Mouse (Mus musculus) lung, postnatal 4 days (tissue): ENCODE data around the gene Gramd4.
"Not testable (repeated sequence)": the region's sequence is repeated elsewhere in the genome, so short reads cannot be mapped to it uniquely, and the experiment has no call there.

Experiments used
- DNase-seq, 2 experiments: peaks; one replicate each; pipeline ENCODE4 v3.0.0; 2021

Gramd4 gene

GRCm38 (mm10) chr15:86051878-86052478 lies 5.5 kb upstream of the Gramd4 start:
- no peak for DNase-seq

- peak; percentile 73 to 83 for DNase-seq
Observed at GRCm38 (mm10) chr15:86053890-86054536, 3.5 kb upstream of the Gramd4 start.

DNA sequence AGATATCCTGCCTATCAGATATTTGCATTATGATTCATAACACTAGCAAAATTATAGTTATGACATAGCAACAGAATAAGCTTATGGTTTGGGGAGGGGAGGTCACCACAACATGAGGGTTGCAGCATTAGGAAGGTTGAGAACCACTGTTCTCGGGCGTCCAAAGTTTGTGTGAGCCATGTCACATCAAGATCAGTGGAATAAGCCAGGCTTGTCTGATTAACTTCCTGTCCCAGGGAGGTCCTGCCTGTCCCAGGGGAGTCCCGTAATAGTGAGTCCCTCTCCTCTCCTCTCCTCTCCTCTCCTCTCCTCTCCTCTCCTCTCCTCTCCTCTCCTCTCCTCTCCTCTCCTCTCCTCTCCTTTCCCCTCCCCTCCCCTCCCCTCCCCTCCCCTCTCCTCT lies 2.6 kb upstream of the Gramd4 start:
- not testable (repeated sequence) for DNase-seq

DNA sequence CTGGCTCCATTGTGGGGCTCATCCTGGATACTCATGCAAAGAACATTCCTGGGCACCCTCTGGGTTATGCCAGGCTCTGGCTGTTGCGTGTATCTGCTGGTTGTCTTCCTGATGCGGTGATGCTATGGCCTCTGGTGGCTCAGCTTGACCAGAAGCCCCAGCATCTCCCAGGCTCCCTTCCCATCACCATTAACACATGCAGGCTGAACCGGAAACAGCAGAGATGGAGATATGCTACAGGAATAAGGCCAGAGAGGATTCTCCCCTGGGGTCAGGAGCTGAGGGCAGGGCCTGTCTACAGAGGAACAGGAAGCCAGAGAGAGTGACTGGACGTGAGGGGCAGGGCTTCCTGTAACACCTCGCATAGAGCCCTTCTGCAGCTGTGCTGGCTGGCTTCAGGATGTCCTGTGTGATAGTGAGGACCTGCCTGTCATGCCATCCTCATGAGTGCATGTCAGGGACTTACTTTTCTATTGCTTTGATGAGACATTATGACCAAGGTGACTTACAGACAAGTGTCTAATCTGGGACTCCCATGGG lies 1.2 kb upstream of the Gramd4 start:
- DNase-seq: peak in 1 of 2 experiments; percentile 62

GRCm38 (mm10) chr15:86057908-86058307 lies 413 bp downstream of the Gramd4 start:
- no peak for DNase-seq

DNA sequence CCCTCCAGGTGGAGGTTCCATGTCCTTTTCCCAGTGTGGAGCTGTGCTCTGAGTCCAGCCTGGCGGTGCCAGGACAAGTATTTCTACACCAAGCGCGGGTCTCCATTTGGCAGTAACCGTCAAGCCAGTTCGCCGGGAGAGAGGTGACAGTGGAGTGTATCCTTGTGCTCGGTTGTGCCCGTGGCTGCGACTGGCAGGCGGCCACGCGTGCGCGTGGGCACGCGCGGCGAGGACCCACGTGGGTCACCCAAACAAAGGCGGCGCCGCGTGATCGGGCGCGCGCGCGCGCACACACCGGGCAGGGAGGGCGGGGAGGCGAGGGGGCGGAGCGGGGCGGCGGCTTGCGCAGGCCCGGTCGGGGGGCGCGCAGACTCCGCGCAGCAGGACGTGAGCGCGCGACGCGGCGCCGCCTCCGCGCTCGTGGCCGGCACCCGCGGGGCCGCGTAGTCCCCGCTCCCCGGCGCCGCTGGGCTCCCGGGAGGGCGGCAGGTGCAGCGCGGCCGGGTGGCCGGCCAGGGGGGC lies 960 bp downstream of the Gramd4 start:
- peak; percentile 86 to 93 for DNase-seq

DNA sequence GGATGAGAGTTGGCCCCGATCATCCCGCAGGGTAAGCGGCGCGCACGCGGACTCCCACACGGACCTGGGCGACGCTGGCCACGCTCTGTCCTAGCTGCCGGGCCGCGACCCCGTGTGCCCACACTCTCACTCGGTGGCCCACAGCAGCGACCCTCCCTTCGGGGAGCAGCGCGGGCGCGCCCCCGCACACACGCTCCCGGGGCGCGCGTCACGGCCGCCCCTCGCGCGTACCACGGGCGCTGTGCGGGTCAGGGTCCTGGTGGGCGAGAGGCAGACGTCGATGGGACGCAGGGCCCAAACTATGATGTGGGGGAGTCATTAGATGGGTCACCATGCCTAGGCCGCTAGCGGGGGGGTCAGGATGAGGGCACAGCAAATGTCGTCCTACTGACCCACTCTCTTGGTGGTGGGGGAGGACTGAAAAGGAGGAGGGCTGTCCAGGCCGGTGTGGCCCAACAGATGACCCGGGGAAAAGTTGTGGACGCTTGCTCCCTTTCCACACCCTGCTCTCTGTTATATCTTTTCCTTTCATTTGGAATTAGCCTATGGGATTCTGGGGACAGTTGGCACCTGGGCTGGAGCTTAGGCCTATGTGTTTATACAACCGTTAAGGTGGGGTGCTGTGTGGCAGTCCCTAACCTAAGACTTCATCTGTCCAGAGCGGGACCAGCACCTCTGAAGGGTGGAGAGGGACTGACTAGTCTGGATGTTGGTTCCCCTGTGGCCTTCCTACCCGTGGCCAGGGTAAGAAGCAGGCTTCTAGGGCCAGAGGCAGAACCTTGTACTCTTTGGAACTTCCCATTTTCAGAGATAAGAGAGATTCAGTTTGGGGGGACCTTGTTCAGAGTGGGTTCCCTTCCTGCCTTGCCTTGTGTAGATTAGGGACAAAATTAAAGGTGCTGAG lies 1.7 kb downstream of the Gramd4 start:
- peak in 1 of 2 experiments; percentile 46 for DNase-seq

GRCm38 (mm10) chr15:86059835-86060380 lies 2.4 kb downstream of the Gramd4 start:
- no peak for DNase-seq

- no peak for DNase-seq
Observed at GRCm38 (mm10) chr15:86060581-86060980, 3.1 kb downstream of the Gramd4 start.

DNA sequence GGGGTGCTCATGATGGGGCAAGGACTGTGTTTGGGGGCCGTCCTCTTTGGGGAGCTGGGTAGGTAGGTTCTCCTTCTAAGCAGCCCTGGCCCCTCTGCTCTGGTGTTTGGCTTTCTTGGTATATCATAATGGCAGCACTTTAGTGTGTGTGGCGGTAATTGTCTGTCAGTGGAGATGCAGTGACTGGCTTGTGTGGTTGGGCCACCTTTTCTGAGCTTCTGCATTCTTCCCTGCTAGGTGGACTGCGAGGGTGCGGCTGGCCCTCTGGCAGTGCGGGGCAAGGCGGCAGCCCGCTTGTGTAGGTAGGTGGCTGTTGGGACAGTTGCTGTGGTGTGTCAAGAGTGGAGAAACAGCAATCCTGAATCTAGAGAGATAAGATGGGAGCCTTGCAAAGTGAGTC lies 3.7 kb downstream of the Gramd4 start:
- no peak for DNase-seq

DNA sequence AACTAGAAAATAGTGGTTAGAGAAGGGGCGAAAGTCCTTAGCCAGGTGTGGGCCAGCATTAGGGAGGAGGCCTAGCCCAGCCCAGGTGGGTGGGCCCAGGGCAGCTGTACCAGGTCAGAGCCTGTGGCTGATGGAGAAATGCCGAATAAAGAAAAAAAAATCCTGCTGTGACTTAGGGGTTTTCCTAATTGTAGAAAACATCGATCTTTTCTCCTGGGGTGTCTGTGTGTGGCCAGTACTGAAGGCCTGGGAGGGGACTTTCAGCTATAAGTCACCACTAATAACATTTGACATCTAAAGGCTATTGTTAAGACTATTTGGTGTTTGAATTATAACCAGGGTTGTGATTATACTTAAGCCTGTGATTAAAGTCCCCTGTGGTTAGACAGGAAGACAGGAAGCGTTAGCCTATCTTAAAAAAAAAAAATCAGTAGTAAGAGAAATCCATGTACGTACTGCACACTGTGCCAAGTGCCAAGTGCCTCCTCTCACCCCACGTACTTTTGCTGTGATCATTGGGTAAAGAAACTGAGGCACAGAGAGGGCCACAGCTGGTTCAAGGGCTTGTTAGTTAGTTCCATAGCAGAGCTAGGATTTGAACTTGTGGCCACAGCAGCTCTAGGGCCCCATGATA lies 4.5 kb downstream of the Gramd4 start:
- no peak for DNase-seq

GRCm38 (mm10) chr15:86064191-86064849 lies 6.8 kb downstream of the Gramd4 start:
- DNase-seq: no peak

DNA sequence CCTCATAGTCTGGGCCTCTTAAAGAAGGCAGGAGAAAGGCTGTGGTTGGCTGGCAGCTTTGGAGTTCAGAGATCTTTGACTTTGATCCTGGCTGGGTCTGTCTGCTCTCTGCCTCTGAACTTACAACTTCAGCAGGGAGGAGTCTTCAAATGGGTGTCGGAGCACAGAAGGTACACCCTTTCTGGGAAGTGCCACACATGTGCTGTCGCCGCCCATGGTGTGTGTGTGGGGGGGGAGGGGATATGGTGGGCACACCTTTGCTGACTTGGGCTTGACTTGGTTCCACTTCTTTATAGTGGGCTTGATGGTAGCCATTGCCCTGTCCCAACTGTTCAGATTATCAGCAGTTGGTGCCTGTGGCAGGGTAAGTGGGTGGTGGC lies 7.3 kb downstream of the Gramd4 start:
- DNase-seq: no peak

GRCm38 (mm10) chr15:86065367-86065766 lies 7.9 kb downstream of the Gramd4 start:
- DNase-seq: no peak

DNA sequence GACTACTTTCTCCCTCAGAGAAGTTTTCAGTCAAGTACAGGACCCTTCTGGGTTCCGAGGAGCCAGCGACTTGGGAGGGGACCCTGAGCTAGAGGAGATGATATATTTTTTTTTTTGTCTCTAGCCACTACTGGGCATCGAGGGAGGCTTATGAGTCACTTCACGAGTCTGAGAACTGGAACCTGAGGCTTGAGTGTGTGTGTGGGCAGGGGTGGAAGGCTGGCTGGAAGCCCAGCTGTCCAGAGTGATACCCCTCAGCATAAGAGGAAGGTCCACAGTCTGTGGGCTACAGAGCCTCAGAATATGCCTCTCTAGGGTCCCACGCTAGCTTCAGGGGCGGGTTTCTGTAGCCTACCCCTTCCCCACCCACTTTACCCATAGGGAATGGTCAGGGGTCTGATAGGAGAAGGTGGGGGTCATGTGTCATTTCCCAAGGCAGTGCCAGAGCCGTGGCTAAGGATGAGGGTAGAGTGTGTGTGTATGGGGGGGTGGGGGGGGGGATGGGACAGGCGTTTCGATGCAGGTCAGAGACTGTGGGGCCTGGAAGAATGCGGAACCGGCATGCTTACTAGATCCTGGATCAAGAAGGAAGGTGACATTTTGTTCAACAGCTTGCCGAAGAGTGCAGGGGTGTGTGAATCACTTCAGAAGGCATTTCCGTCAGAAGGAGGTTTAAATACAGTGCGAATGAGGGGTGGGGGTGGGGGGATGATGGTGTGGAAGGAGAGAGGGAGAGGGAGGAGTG lies 9.5 kb downstream of the Gramd4 start:
- peak in 1 of 2 experiments; percentile 62 for DNase-seq

GRCm38 (mm10) chr15:86067581-86067910 lies 10.1 kb downstream of the Gramd4 start:
- DNase-seq: peak; percentile 74 to 83

DNA sequence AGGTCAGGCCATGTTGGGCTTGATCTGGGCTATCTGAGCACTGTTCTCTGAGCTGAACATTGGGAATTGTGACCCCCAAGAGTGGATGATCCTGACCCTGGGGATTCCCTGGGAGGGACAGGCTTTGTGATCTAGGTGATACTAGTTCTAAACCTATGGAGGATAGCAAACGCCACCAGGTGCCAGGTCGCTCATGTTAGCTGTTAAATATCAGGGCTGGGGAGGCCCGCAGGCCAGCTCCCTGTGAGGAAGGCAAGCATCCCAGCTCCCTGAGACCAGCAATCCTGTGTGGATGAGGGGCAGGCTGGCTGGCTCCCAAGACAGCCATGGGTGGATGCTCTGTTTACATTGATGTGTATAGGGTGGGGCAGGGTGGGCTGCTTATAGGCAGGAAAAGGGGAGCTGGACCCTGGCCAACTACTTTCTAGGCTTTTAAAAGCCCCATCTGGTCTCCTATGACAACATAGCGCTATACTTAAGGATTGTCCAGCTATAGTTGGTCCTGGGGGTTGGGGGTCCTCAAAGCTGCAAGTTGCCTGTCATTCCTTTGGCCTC lies 10.5 kb downstream of the Gramd4 start:
- DNase-seq: peak in 1 of 2 experiments; percentile 62

DNA sequence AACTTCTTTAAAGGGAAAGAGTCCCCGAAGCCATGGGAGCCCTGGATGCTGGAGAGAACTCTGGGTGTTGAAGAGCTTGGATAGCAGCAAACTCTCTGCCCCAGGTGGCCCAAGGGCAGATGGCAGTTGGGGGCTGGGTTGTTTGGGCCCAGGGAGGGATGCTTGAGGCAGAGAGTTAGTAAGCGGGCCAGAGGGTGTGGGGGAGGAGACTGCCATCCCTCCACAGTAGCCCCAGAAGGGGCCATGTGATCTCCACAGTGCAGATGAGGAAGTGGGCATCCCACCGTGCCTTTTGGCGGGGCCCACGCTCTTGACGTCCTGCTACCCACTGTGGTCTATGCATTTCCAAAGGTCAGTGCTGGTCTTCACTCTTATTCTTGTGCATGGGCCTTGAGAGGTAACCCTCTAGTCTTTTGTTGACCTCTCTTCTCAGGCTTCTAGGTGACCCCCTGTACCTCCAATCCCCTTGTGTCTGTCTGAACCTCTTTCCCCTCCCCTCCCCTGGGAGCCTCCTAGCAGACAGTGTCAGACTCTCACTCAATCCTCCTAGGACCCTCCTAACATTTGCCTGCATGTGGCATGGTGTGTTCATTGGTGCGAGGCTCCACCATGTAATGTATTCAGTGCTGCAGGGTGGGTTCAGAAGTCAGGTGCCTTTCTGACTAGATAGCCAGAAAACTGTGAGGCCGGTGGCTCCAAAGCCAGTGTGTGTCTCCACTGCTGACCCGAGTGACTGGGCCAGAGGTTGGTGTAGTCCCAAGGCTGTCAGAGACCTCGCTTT lies 11.7 kb downstream of the Gramd4 start:
- peak; percentile 60 for DNase-seq

- DNase-seq: no peak
Observed at GRCm38 (mm10) chr15:86070368-86070767, 12.9 kb downstream of the Gramd4 start.

- no peak for DNase-seq
Observed at GRCm38 (mm10) chr15:86071166-86071565, 13.7 kb downstream of the Gramd4 start.
